Mouse (Mus musculus): Measurements from ENCODE around the gene Tbc1d19.

- no peak for TF ChIP-seq GATA1 (IDR thresholded peaks at IDR 0.05; ENCODE audit: low read length)
- TF ChIP-seq TAL1 (IDR thresholded peaks at IDR 0.05; ENCODE audit: low read length) = no peak
Observed at GRCm38 (mm10) chr5:53841256-53841655, 31.9 kb downstream of the Tbc1d19 start.
